Mouse (Mus musculus) megakaryocyte-erythroid progenitor cell, adult 5-6 weeks (primary cell): ENCODE data around the gene 0610010K14Rik. TPM values are rescaled to one million over a fixed set of nuclear protein-coding genes. Genes with fewer than 3 reads are reported as not detected.

Source experiments
- ATAC-seq: replicated peaks from 2 replicates; pipeline ENCODE4 v1.8.0; 2016; ENCODE audit warnings: mild to moderate bottlenecking, inconsistent platforms; ENCODE audit not compliant: severe bottlenecking, poor library complexity, low FRiP score, low TSS enrichment
- total RNA-seq, 2 experiments: library from RNA; stranded (forward) in 1 of 2; stranded (reverse) in 1 of 2; fragments of 200-1000, 215-1000 nt in 1 of 2; fragments of >200 nt in 1 of 2; fragmentation: Nextera tagmentation in 1 of 2; gene quantifications; 2 replicates each; pipeline ENCODE4 v1.2.3; 2014 to 2017

The 0610010K14Rik gene
- 71.3 and 71.6 TPM in 2 replicates for total RNA-seq (2014; fragmentation: Nextera tagmentation)
- total RNA-seq (2017): 17.9 and 45.7 TPM in 2 replicates

- peak; percentile 89 for ATAC-seq
These were observed at the start of gene 0610010K14Rik for GRCm38 (mm10) chr11:70237457-70238167. TSS of gene 0610010K14Rik (minus strand) at chr11:70237914.

- no peak for ATAC-seq
These were observed 48.0 kb upstream of the 0610010K14Rik start for GRCm38 (mm10) chr11:70285686-70286085.

- no peak for ATAC-seq
These were observed 47.0 kb upstream of the 0610010K14Rik start for GRCm38 (mm10) chr11:70284757-70285156.

- ATAC-seq: no peak
These were observed 46.0 kb upstream of the 0610010K14Rik start for GRCm38 (mm10) chr11:70283666-70284065.

GRCm38 (mm10) chr11:70280441-70280840 is 42.7 kb upstream of the 0610010K14Rik start:
- no peak for ATAC-seq

- ATAC-seq: no peak
These were observed 41.2 kb upstream of the 0610010K14Rik start for GRCm38 (mm10) chr11:70278961-70279360.

GRCm38 (mm10) chr11:70271641-70272040 is 33.9 kb upstream of the 0610010K14Rik start:
- ATAC-seq: no peak

- no peak for ATAC-seq
These were observed 28.7 kb upstream of the 0610010K14Rik start for GRCm38 (mm10) chr11:70266405-70266804.

GRCm38 (mm10) chr11:70265819-70266218 is 28.1 kb upstream of the 0610010K14Rik start:
- ATAC-seq: no peak

- no peak for ATAC-seq
These were observed 27.5 kb upstream of the 0610010K14Rik start for GRCm38 (mm10) chr11:70265252-70265651.

GRCm38 (mm10) chr11:70259035-70259434 is 21.3 kb upstream of the 0610010K14Rik start:
- no peak for ATAC-seq

- ATAC-seq: no peak
These were observed 17.3 kb upstream of the 0610010K14Rik start, which contains the start of gene Alox12 for GRCm38 (mm10) chr11:70254931-70255531. TSS of gene Alox12 (minus strand) at chr11:70255353.

- ATAC-seq: no peak
These were observed 16.6 kb upstream of the 0610010K14Rik start for GRCm38 (mm10) chr11:70254337-70254736.

- ATAC-seq: no peak
These were observed 14.1 kb upstream of the 0610010K14Rik start for GRCm38 (mm10) chr11:70251853-70252252.

- no peak for ATAC-seq
These were observed 12.4 kb upstream of the 0610010K14Rik start for GRCm38 (mm10) chr11:70250150-70250549.

GRCm38 (mm10) chr11:70247136-70247845 is 9.6 kb upstream of the 0610010K14Rik start:
- ATAC-seq: peak; percentile 69; the same call in 1 of the 2 replicates

GRCm38 (mm10) chr11:70242591-70242990 is 4.9 kb upstream of the 0610010K14Rik start:
- no peak for ATAC-seq

- peak; percentile 41 for ATAC-seq
These were observed 2.0 kb upstream of the 0610010K14Rik start, which contains the start of the genes Gm21988 and Rnasek for GRCm38 (mm10) chr11:70239541-70240279. TSS of gene Gm21988 (minus strand) at chr11:70239830. TSS of gene Rnasek (minus strand) at chr11:70239842.
